Mouse (Mus musculus) liver, adult 2 months (tissue): ENCODE results near the gene Frrs1. TPM values are rescaled to one million over a fixed set of nuclear protein-coding genes. Genes with fewer than 3 reads are reported as not detected.

ENCODE experiments used
- DNase-seq: peaks from one replicate; pipeline ENCODE4 v3.0.0-alpha.2; 2011; ENCODE audit warnings: low read depth, low spot score; ENCODE audit errors: extremely low read depth
- H3K27ac ChIP-seq: fragments of 200-500 bp; replicated peaks from 2 replicates; pipeline ENCODE4 v1.5.1; 2012; ENCODE audit warnings: low read depth, mild to moderate bottlenecking, control low read depth, inconsistent platforms, low read length; ENCODE audit not compliant: insufficient read depth
- H3K27me3 ChIP-seq: fragments of 200-500 bp; 2 replicates; pipeline ENCODE4 v1.6.1; 2012; ENCODE audit warnings: mild to moderate bottlenecking, moderate library complexity, low read length, inconsistent platforms; ENCODE audit not compliant: control insufficient read depth, insufficient read depth
- H3K36me3 ChIP-seq: fragments of 200-500 bp; 2 replicates; pipeline ENCODE4 v1.6.1; 2012; ENCODE audit warnings: low read length, inconsistent platforms; ENCODE audit not compliant: control insufficient read depth, insufficient read depth
- H3K4me1 ChIP-seq: fragments of 200-500 bp; 2 replicates; pipeline ENCODE4 v1.6.1; 2011; ENCODE audit warnings: low read length; ENCODE audit not compliant: control insufficient read depth, insufficient read depth
- H3K4me3 ChIP-seq: fragments of 200-500 bp; 2 replicates; pipeline ENCODE4 v1.5.1; 2011; ENCODE audit warnings: low read depth, mild to moderate bottlenecking, control low read depth, low read length, moderate library complexity; ENCODE audit not compliant: insufficient read depth
- H3K79me2 ChIP-seq: fragments of 200-500 bp; 2 replicates; pipeline ENCODE4 v1.6.1; 2012; ENCODE audit warnings: inconsistent platforms, mild to moderate bottlenecking, low read length, moderate library complexity; ENCODE audit not compliant: control insufficient read depth, insufficient read depth
- H3K9ac ChIP-seq: fragments of 200-500 bp; 2 replicates; pipeline ENCODE4 v1.6.1; 2012; ENCODE audit warnings: low read depth, mild to moderate bottlenecking, control low read depth, inconsistent platforms, low read length
- CTCF ChIP-seq: fragments of 200-500 bp; IDR thresholded peaks from 2 replicates; pipeline ENCODE4 v1.5.1; 2011; ENCODE audit warnings: low read depth, low read length, control low read depth
- POLR2A ChIP-seq: fragments of 200-500 bp; IDR thresholded peaks from 2 replicates; pipeline ENCODE4 v1.6.1; 2011; ENCODE audit warnings: low read length, control low read depth; ENCODE audit not compliant: insufficient read depth; ENCODE audit errors: extremely low read depth
- WGBS: fragments of 180-500 bp; shearing (Covaris S2); methylation state at CpG from one replicate; pipeline ENCODE4 v1.1.7; 2018; 5-methylcytosine and 5-hydroxymethylcytosine counted together
- polyA plus RNA-seq: library from polyadenylated mRNA; depleted of rRNA; stranded (reverse); fragments of >200 nt; gene quantifications from 2 replicates; pipeline ENCODE4 v1.2.3, GENCODE M21; 2012
- total RNA-seq: library from RNA; depleted of rRNA; stranded (reverse); fragments of >200 nt; gene quantifications from 2 replicates; pipeline ENCODE4 v1.2.3, GENCODE M21; 2014

Gene Frrs1
- total and polyA plus RNA-seq, 2 experiments = 14.4 to 39.7 TPM

DNA sequence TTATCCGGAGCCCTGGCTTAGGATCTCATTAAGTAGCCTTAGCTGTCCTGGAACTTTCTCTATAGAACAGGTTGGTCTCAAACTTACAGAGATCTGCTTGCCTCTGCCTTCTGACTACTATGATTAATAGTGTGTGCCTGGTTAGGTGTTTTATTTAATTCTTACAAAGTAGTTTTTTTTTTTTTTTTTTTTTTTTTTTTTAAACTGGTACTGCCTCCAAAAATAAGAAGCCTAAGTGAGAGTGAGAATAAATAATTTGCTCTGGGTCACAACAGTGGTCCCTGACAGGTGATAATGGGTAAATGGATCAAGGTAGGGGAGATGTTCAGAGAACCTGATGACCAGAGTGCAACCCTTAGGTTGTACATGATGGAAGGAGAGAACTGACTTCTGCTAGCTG is 3.4 kb downstream of the Frrs1 start:
- H3K9ac ChIP-seq = no peak overlapping the region
- TF ChIP-seq POLR2A (no peak), CTCF (no peak)
- DNase-seq = no peak
- peaks cover 3% of the 10 kb centered on the region; the same call in 1 of the 2 replicates for H3K36me3 ChIP-seq
- H3K27ac ChIP-seq = no peak overlapping the region
- WGBS = 7% methylated on average over 1 of the region's 1 CpGs
- H3K4me3 ChIP-seq = no peak overlapping the region
- peaks cover 12% of the 10 kb centered on the region for H3K4me1 ChIP-seq
- peaks cover 8% of the 10 kb centered on the region; the same call in 1 of the 2 replicates for H3K79me2 ChIP-seq
- H3K27me3 ChIP-seq = no peaks in the 10 kb centered on the region

GRCm38 (mm10) chr3:116864421-116864820 is 5.2 kb downstream of the Frrs1 start:
- Histone ChIP-seq H3K9ac (no peak overlapping the region), H3K27me3 (no peaks in the 10 kb centered on the region), H3K27ac (no peak overlapping the region), H3K36me3 (peaks cover 4% of the 10 kb centered on the region; the same call in 1 of the 2 replicates), H3K4me3 (no peak overlapping the region), H3K4me1 (peaks cover 12% of the 10 kb centered on the region), H3K79me2 (peaks cover 8% of the 10 kb centered on the region; the same call in 1 of the 2 replicates)
- peak; percentile 57 for DNase-seq
- TF ChIP-seq POLR2A = no peak
- WGBS = 45% methylated on average over 5 of the region's 5 CpGs

DNA sequence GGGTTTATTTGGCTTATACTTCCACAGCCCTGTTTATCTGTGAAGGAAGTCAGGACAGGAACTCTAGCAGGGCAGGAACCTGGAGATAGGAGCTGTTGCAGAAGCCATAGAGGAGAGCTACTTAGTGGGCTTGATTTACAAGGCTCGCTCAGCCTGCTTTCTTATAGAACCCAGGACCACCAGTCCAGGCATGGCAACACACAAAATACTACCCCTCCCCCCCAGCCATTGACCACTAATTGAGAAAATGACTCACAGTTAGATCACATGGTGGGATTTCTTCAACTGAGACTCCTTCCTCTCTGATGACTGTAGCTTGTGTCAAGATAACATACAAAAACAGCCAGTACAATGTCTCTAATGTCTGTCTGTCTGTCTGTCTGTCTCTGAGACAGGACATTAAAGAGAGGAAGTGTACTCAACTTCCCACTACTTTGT is 6.0 kb downstream of the Frrs1 start:
- peaks cover 12% of the 10 kb centered on the region for H3K4me1 ChIP-seq
- H3K9ac ChIP-seq = no peak overlapping the region
- H3K79me2 ChIP-seq = peaks cover 12% of the 10 kb centered on the region; the same call in 1 of the 2 replicates
- H3K36me3 ChIP-seq = peaks cover 4% of the 10 kb centered on the region; the same call in 1 of the 2 replicates
- H3K4me3 ChIP-seq = no peak overlapping the region
- no peaks in the 10 kb centered on the region for H3K27me3 ChIP-seq
- WGBS = 67% methylated on average over 1 of the region's 1 CpGs
- TF ChIP-seq POLR2A (no peak), CTCF (no peak)
- H3K27ac ChIP-seq = 0 out of 2 replicates have a peak overlapping the region, but pooled peaks have one; percentile 41
- DNase-seq = peak; percentile 27

DNA sequence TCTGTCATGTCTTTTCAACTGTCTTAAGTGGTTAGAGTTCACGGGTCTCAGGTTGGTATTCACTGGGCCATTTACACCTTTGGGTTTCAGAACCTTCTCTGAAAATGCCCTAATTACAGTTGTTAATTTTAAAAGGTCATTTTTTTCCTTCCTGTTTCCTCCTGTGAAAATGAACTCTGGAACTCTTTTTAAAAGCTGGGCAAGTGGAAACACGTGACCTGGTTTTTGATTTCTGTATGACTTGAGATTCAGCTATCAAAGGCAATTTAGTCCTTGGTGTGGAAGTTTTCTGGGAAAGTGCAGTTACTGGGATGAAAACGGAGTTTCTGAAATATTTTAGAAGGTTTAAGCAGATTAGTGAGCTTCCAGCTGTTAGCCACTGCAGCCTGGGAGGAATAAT is 11.1 kb downstream of the Frrs1 start:
- Histone ChIP-seq H3K4me3 (no peak overlapping the region), H3K27me3 (no peaks in the 10 kb centered on the region), H3K79me2 (peaks cover 4% of the 10 kb centered on the region; the same call in 1 of the 2 replicates), H3K27ac (no peak overlapping the region), H3K36me3 (peaks cover 11% of the 10 kb centered on the region; the same call in 1 of the 2 replicates), H3K4me1 (no peaks in the 10 kb centered on the region), H3K9ac (no peak overlapping the region)
- no peak for DNase-seq
- TF ChIP-seq POLR2A = no peak
- WGBS = 72% methylated on average over 3 of the region's 3 CpGs

DNA sequence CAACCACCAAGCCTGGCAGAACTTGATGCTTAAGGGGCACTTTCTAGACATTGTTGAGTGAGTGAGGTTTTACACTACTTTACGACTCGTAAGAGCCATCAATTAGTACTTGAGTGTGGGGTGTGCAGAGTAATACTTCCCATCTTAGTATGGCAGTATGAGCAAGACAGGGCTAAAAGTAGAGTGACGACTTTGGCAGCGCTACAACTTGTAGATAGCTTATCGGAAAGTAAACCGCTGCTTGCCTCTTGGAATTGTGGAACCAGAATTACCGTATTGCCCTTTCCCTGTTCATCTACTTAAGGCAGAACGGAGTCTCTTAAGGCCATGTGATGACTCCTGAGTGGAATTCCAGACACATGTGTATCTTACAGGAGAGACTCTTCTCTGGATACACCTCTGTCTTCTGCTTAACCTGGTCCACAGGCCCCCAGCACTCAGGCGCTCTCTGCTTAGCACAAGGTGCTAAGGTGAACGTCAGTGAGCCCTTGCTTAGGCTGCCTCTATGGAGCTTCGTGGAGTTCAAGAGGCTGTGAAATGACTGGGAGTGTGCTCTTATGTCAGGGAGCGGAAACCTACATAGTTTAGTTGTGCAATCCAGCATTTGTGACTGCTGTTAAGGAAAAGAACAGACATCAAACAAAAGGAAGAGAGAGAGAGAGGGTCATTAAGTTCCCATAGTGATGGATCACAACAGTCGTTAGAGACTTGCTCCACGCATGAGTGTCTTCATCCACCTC is 23.1 kb downstream of the Frrs1 start:
- no peaks in the 10 kb centered on the region for H3K27me3 ChIP-seq
- no peak overlapping the region for H3K9ac ChIP-seq
- H3K4me3 ChIP-seq = no peak overlapping the region
- WGBS = 94% methylated on average over 14 of the region's 14 CpGs
- H3K79me2 ChIP-seq = no peaks in the 10 kb centered on the region
- no peak for DNase-seq
- TF ChIP-seq POLR2A = no peak
- no peak for TF ChIP-seq CTCF
- no peaks in the 10 kb centered on the region for H3K4me1 ChIP-seq
- no peak overlapping the region for H3K27ac ChIP-seq
- H3K36me3 ChIP-seq = peaks cover 54% of the 10 kb centered on the region

DNA sequence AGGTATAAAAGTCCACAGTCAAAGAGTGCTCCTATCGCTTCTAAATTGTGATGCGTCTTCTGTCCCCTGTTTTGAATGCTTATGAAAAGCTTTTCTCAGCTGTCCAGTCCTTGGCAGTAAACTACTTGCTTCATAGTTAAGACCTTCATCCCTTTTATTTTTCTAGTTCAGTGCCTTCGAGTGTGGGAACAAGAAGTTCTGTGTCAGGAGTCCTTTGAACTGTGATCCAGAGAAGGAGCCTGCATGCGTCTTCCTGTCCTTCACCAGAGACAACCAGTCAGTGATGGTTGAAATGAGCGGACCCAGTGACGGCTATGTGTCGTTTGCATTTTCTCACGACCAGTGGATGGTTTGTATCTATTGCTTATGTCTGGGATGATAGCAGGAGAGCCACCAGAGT is 25.7 kb downstream of the Frrs1 start:
- no peak for TF ChIP-seq CTCF
- TF ChIP-seq POLR2A = no peak
- no peaks in the 10 kb centered on the region for H3K27me3 ChIP-seq
- no peak overlapping the region for H3K4me3 ChIP-seq
- no peak overlapping the region for H3K27ac ChIP-seq
- no peaks in the 10 kb centered on the region for H3K4me1 ChIP-seq
- DNase-seq = no peak
- WGBS = 95% methylated on average over 8 of the region's 8 CpGs
- H3K36me3 ChIP-seq = peaks cover 50% of the 10 kb centered on the region
- H3K79me2 ChIP-seq = no peaks in the 10 kb centered on the region
- H3K9ac ChIP-seq = no peak overlapping the region
